Mouse (Mus musculus) lung, postnatal 4 days (tissue): Measurements from ENCODE around the gene Hgd.

Source experiments
- DNase-seq, 2 experiments: peaks; one replicate each; pipeline ENCODE4 v3.0.0; 2021

Gene Hgd

DNA sequence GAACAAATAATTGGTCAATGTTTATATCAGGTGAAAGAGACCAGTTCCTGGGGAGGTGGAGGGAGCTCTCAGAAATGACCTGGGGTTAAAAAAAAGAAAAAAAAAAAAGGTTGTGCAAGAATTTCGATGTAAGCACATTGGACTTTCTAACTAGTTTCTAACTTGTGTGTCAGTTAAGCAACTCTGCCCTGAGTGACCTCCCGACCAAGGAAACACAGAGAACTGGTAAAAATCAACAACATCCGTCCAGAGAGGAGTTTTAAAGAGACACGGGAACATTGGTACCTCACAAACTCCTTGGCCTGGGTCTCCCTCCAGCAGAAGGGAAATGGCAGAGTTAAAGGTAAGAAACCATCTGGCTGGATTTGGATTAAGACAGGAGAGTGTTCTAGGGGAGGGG, at the start of gene Hgd:
Gene Hgd (plus strand): TSS at position 160 of the 400 bp plus-strand sequence.
- DNase-seq: no peak

DNA sequence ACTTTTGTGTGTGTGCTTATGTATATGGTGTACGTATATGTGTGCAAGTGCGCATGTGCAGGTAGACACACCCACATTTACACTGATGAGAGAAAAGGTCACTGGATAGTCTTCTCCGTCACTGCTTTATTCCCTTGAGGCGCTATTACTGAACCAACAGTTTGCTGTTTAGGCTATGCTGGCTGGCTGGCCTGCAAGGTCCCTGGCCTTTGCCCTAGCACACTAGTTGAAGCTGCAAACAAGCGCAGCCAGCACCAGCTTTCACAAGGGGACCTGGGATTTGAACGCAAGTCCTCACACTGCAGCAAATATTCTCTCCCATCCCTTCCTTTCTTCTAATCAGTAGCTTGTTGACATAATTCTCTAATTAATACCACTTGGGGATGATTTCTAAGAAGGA, 49.8 kb upstream of the Hgd start:
- no peak for DNase-seq

DNA sequence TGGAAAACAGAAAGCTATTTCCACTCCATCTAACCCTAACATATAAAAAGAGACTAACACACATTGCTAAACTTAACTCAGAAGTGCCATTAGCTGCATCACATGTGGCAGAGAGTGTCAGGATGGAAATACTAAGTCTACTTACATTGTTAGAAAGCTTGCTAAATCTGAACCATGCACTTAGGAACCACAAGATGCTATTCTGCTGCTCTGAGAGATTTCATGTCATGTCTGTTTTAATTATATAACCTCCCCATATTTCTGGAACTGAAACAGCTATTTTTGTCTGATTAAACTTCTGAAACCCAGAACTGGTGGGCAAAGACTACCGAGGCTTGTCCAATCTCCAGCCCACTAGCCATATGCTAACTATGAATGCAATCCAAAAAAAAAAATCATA, 47.9 kb upstream of the Hgd start:
- DNase-seq: no peak

DNA sequence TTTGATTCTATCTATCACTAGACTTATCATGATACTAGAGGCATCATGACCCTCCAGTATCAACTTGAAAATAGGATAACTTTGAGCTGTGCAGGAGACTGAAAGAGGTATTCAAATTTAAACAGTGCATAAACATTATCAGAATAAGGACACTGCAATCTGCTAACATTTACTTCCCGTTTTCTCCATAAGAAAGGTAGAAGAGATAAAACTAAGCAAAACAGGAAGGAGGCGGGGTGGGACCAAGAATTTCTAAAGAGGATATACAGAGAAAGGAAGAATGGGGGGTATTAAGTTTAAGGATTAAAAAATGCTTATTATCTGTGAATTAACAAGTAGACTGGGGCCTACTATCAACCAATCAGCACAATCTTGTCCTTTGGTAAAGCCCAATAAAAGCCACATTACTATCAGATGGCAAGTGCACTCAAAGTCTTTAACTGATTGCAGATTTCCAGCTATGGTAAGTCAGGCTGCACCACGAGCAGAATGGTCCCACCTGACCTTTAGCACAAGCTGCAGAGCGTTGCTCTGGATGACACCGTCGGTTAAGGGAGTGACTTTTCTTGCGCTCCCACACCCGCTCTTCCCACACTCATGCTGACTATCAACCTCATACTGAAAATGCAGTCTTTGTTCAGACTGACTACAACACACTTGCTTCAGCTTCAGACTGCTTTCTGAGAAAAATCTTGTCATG, 46.4 kb upstream of the Hgd start:
- no peak for DNase-seq

DNA sequence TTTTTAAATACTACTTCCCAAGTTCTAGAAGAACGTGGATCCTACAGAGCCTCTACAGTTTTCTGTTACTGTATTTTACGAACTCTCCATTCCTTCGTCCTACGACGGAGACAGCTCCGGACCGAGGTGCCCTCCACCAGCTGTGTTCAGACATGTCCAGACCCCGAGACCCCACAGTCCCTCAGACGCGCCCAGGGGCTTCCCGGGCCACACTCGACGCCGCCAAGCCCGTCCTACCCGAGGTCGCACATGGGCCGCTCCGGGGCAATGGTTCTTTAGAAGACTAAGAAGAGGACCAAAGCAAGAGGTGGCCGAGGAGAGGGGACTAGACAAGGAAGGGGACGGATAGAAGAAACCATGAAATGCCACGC, 40.7 kb upstream of the Hgd start:
- no peak for DNase-seq

DNA sequence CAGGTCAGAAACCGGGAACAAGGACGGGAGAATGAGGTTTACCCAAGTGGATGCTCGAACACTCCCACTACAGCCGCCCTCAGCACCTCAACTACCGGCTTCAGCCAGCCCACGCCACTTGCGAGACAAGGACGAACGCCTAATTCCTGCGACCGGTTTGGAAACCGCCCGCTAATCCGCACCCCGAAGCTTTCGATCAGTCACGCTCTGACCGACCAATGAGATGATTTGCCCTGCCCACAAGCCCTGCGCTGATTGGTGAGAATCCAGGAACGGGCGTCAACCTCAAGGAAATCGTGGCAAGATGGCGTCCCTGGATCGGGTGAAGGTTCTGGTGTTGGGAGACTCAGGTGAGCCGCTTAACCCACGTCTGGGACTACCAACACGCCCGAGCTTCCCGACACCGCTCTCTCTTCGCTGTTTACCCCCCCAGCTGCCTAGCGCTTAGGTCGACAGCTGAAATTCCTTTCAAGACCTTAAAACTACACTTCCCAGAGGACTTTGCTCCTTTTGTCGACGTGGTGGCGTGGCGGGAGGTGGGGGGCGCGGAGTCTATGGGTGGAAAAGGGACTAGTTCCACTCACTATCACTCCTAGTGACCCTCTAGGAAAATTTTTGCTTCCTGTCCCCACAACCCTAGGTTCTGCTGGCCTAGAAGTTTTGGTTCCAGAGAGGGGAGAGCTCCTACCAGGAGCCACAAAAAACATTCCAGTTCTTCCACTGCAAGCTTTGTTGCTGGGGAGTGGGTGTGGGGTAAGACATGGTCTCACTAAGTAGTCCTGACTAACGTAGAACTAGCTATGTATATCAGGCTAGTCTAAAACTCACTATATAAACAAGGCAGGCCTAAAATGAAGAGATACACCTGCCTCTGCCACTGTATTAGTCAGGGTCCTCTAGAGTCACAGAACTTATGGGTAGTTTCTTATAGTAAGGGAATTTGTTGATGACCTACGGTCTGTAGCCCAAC, 40.1 kb upstream of the Hgd start, which contains the start of the genes Gtf2e1 and Rabl3:
Gene Gtf2e1 (minus strand): TSS at position 179 of the 970 bp plus-strand sequence.
Gene Rabl3 (plus strand): TSS at position 275 of the 970 bp plus-strand sequence.
- peak; percentile 98 for DNase-seq

DNA sequence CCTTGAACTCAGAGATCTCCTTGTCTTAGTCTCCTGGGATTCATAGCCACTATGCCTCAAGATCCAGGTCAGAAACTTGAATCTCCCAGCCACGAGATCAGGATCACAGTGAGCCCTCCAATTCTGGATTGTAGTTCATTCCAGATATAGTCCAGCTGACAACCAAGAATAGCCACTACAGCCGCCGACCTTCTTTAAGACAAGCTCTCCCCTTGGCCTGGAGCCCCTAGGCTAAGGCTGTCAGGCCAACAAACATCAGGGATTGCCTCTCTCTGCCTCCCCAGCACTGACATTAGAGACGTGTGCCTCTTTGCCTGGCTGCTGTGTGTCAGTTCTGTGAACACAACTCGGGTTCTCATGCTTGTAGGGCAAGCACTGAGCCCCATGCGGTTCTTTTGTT, 39.2 kb upstream of the Hgd start:
- no peak for DNase-seq

DNA sequence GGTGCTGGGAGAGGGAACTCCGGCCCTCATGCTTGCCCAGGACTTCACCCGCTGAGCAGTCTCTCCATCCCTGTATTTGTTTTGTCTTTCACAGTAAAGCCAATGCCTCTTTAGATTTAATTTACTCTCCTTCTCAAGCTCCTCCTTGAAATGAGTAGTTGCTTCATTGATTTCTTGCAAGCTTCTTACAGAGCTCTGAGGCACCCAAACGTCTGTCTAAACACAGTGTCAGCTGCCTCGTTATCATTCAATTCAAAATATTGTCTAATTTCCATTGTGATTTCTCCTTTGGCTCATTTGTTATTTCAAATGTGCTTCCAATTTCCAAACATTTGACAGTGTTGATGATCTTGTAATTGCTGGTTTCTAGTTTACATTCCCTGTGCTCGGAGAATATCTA, 33.6 kb upstream of the Hgd start:
- DNase-seq: no peak

DNA sequence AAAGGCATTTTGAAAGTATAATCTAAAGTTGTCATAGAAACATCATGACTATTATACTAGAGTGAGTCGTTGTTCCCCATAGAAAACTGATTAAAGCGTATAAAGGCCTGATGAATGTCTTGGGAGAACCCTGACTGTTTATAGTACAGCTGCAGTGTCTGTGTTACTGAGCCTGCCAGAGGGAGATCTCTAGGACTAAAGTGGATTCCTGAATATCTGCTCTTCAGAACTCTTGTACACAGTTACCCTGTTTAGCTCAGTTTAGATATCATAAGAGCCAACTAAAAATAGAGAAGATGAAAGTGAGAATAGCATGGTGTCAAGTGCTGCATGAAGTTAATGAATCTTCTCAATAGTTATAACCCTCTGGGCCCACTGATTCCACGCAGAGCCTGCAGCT, 29.7 kb upstream of the Hgd start:
- no peak for DNase-seq

DNA sequence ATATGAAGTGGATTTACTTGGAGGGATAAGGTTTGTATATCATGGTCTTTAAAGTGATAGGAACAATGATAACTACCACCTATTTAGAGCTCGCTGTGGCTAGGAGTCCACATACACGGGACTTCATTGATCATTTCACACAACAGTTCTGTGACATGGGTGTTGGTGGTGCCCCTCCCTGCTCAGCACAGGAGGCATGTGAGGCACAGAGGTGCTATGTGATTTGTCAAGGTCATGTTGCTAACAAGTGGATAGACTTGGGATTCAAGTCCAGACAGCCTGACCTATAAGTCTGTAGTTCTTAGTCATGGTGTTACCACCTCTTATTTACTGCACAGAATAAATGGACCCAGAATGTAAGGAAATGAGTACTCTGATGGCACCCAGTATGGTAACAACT, 29.0 kb upstream of the Hgd start:
- no peak for DNase-seq

DNA sequence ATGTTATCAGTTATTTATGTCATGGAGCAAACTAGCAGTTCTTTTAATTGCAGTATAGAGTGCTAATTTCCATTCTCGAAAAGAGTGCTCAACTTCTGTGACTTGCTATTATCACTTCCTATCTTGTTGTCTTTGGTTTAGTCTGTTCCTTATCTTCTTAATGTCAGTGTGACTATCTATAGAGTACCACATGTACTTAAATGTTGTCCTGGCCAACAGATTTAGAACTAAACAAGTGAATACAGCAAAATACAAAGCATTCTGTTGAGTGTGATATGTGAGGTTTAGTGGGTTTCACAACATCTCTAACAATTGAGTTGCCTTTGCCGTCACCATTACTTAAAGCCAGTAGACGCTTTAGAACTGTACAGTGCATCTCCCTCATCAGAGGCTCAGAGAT, 27.1 kb upstream of the Hgd start:
- DNase-seq: no peak

DNA sequence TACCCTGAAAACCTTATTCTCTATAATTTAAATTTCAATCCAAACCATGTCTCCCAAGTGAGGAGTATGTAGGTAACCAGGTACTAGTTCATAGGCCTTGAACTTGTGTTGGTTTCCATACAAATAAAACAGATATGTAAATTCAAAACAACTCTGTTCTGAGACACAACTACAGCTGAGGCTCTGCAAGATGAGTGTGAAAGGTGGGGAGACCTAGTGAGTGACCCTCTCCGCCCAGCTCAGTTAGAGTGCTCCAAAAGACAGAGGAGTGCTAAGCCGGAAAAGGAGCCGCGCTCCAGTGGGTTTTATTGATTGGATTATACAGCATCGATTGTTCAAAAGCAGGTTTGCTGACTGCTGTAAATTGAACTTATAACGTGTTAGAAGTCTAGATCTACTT, 17.5 kb upstream of the Hgd start:
- no peak for DNase-seq

DNA sequence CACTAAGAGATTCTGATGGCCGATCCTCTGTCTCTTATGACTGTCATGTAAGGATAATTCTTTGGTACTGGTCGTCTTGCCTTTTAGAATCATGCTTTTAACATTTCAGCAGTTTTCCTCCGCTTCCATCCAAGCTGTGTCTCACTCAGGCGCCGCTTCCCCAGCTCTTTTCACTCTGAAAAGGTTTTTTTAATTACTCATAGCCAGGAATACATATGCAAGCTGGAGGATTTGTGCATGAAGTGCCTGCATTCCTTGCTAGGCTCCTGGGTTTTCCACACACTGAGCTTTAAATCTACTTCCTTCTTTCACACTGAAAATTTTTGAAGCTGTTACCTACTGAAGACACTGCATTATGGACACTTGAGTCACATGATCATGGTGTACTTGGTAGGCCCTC, 17.0 kb upstream of the Hgd start:
- no peak for DNase-seq

DNA sequence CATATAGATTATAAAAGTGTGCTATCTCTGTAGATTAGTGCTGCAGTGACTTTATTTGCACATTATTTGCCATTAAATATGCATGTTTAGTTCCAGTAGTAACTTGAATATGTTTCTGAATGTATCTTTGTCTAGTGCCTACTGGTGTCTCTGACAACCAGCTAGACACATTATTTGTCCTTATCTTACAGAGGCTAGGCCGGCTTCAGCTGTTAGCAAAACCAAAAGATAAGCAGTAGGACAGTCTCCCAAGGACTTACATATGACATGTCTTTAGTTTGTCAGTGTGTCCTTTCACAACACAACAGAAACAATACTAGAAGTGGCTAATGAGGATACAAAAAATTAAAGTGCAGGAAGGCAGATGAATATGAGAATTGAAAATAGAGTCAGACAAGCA, 14.8 kb upstream of the Hgd start:
- no peak for DNase-seq

DNA sequence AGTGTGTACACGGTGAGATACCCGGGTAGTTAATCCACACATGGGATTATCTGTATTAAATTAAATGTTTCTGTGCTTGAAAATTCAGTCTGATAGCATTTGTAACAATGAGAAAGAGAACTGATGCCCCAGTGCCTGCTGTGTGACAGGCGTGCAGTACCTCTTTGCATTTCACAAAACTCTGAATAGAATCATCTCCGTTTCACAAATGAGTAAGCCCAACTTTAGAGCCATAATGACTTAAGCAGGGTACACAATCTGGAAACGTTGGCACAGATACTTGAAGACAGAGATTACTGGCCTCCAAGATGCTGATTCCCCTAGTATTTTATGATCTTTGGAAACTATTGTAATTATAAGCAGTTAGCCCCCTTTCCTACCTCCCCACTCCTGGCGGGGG, 13.8 kb upstream of the Hgd start:
- DNase-seq: no peak

DNA sequence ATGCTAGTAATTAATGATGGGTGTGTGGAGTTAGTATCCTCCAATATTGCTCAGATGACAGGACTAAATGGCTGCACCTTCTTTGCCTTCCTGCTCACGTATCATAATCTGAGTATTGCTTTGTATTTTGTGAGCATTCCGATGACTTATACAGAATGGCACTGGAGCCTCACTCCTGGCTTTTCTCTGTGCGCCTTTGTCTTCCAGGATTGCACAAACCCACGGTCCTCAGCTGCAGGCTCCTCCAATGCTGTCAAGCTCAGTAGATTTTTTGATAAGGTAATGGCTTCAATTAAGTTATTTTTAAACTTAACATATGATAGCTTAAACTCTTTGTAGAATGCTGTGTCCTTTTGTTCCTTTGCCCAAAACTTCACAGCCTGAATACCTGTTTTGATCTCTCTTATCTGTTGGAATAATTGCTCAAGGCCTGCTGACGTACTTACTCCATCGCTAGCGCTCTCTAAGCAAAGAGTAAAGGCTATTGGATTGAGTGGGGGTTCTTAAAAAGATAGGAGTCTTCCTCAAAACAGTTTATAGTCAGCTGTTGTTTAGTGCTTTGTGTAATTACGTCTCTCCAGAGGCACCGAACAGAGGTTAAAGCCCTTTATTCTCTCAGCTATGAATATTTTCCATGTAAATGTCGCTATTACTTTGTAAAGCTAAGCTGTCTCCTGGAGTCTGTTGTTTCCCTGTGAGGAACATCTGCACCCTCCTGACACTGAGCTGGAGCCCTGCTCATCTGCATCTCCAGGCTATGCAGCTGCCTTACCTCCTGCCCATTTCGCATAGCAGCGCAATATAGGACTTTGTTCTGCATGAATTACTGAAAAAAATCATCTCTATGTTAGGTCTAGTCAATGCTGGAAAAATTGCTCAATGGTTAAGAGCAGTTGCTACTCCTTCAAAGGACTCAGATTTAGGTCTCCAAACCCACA, 12.6 kb upstream of the Hgd start:
- no peak for DNase-seq

DNA sequence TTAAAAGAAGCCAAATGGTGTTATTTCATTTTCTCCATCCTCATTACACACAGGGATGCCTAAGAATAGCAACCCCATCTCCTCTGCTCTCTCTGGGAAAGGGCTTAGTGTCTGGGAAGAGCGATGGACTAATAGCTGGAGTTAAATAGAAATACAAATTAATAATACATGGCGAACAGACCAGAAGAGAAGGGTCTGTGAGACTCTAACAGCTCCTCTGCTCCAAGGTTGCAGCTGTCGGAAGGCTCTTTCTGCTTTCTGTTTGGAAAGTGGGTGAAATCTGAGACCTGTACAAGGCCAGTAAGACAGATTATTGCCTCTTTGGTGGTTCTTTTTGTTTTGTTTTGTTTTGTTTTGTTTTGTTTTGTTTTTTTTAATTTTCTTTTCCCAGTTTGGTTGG, 8.4 kb upstream of the Hgd start:
- DNase-seq: no peak

DNA sequence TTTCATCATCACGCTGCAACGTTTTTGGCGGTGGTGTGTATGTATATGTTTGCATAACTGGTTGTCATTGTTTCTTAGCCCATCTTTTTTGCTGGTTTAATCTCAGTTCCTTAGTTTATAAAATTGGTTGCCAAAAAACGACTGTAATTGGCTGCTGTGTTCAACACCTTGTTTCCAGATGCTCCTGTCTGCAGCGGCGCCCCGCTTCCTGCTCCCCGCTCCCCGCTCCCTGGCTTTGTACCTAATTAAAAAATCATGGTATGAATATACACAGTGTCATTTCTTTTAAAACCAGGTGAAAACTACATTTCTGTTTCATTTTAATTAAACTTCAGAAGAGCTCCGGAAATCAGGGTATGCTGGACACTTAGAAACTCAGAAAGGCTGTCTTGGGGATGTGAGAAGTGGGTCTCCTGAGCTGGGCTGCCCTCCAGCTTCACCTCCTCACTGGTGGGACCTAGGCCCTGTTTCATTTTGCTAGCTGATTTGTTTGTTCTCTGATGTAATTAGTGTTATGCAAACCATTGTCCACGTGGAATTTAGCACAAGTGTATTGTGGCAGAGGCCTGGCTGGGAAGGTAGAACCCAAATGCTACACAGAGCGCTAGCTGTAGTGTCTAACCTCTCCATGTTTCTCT, 7.7 kb upstream of the Hgd start:
- DNase-seq: no peak

DNA sequence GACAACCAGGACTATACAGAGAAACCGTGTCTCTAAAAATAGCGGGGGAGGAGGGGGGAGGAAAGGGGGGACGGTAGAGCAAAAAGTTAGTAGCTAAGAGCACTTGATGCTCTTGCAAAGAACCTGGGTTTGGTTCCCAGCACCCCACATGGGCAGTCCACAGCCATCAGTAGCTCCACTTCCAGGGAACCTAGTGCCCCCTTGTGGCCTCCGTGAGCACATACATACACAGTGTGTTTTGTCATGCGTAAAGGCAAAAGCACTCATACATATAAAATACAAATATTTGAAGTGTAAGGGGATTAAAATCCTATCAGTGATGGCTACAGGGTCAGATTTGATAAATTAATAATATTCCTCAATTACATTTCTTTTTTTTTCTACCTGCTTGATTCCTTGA, 6.9 kb upstream of the Hgd start:
- DNase-seq: no peak

DNA sequence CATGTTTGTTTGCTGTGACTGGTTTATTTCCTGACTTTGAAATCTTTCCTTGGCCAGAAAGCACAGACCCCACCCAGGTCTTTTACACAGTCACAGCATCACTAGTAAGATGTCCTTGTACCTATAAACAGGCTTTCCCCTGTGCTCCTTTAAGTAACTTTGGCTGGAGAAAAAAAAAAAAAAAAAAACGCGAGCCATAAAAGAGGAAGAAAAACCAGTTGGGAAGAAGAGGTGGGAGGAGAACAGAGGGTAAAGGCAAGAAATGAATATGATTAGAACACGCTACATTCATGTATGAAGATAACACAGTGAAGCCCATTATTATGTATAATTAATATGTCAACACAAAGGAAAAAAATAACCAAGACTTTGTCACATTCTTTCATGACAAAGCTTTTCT, 4.6 kb upstream of the Hgd start:
- no peak for DNase-seq

DNA sequence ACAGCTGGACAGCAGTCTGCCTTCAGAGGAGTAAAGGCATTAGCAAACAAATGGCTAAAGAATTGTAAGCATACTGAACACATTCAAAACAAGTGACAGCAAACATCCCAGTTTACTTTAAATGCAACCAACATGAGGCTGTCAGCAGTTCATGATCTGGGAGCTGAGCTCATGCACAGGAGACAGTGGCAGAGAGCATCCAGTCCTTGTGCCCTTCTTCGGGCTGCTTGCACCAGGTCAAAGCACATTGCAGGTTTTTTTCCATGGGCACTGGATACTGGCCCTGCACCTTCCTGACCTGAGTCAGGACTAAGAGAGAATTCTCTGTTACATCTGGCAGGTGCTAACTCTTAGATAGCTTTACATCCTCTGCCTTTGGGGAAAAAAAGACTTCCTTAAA, 362 bp upstream of the Hgd start:
- no peak for DNase-seq

DNA sequence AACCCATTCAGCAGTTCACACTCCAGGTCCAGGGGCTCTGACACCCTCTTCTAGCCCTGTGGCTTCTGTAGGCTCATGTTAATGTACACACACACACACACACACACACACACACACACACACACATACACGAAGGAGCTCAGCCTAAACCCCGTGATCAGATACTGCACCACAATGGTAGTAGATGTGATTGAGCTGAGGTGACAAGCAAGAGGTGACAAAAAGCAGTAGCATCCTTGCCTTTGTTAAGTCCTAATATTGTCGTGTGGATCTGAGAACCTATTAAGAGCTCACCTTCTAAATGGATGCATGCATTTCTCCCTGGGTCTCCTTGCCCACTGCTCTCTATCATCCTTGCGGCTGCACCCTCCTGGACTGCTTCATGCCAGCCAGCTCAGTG, 698 bp downstream of the Hgd start:
- no peak for DNase-seq

DNA sequence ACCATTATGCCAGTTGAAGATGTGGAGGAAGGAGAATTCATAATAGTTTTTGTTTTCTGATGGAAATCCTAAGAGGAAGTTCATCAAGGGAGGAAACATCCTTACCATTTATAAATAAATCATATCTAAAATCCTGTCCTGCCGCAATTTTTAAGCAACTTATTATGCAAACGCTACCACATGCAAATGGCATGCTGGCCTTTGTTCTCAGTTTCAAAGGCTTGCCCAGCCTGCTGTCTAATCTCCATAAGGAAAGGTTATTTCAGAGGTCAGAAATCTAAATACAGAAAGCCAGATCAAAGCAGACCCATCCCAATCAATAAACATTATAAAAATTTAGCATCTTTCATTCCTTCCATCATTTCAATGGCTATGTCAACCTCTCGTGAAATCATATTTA, 1.9 kb downstream of the Hgd start:
- DNase-seq: no peak
